Mouse (Mus musculus) limb, embryonic 12.5 days (tissue): Measurements from ENCODE around the gene Olfr370. TPM values are rescaled to one million over a fixed set of nuclear protein-coding genes. Genes with fewer than 3 reads are reported as not detected.
"Not testable (repeated sequence)": the region's sequence is repeated elsewhere in the genome, so short reads cannot be mapped to it uniquely, and the experiment has no call there.

ENCODE experiments used
- ATAC-seq: fragments of 200-750 bp; cut with Nextera tagmentation; 2 replicates; pipeline ENCODE4 v1.8.0; 2017; ENCODE audit warnings: low read depth, moderate TSS enrichment; ENCODE audit not compliant: insufficient number of reproducible peaks, insufficient read depth, low FRiP score, low TSS enrichment
- H3K27ac ChIP-seq: fragments of 300-500 bp; sonication (generic); 2 replicates; pipeline ENCODE4 v1.5.1; 2016; ENCODE audit warnings: mild to moderate bottlenecking, moderate library complexity
- H3K27me3 ChIP-seq: fragments of 300-500 bp; sonication (generic); 2 replicates; pipeline ENCODE4 v1.6.1; 2016; ENCODE audit warnings: mild to moderate bottlenecking, moderate library complexity
- H3K36me3 ChIP-seq: fragments of 300-500 bp; sonication (generic); 2 replicates; pipeline ENCODE4 v1.6.1; 2016; ENCODE audit warnings: mild to moderate bottlenecking, moderate library complexity
- H3K4me1 ChIP-seq: fragments of 300-500 bp; sonication (generic); replicated peaks from 2 replicates; pipeline ENCODE4 v1.6.1; 2016
- H3K4me2 ChIP-seq: fragments of 300-500 bp; sonication (generic); 2 replicates; pipeline ENCODE4 v1.6.1; 2016; ENCODE audit warnings: mild to moderate bottlenecking, moderate library complexity
- H3K4me3 ChIP-seq: fragments of 300-500 bp; sonication (generic); replicated peaks from 2 replicates; pipeline ENCODE4 v1.5.1; 2016; ENCODE audit warnings: mild to moderate bottlenecking
- H3K9ac ChIP-seq: fragments of 300-500 bp; sonication (generic); replicated peaks from 2 replicates; pipeline ENCODE4 v1.6.1; 2016; ENCODE audit warnings: mild to moderate bottlenecking, moderate library complexity
- H3K9me3 ChIP-seq: fragments of 300-500 bp; sonication (generic); 2 replicates; pipeline ENCODE4 v1.6.1; 2016; ENCODE audit warnings: mild to moderate bottlenecking, moderate library complexity
- WGBS: fragments of 180-500 bp; shearing (Covaris S2); methylation state at CpG from one replicate; pipeline ENCODE4 v1.1.7; 2016; 5-methylcytosine and 5-hydroxymethylcytosine counted together
- polyA plus RNA-seq: library from polyadenylated mRNA; unstranded; fragments of >200 nt; fragmentation: Nextera tagmentation; extraction: Ambion mirVana; gene quantifications from 2 replicates; pipeline ENCODE4 v1.2.1, GENCODE M21; 2016

Gene Olfr370
- polyA plus RNA-seq, 1 experiment from 2014 or later: not detected

GRCm38 (mm10) chr8:83568128-83568527 lies 32.5 kb downstream of the Olfr370 start:
- ATAC-seq: no peak

GRCm38 (mm10) chr8:83568755-83569154 lies 33.2 kb downstream of the Olfr370 start:
- Histone ChIP-seq H3K4me3 (no peak overlapping the region), H3K27ac (no peak overlapping the region), H3K4me1 (peaks cover 14% of the 10 kb centered on the region), H3K27me3 (no peaks in the 10 kb centered on the region), H3K4me2 (no peak overlapping the region), H3K9ac (no peak overlapping the region), H3K36me3 (peaks cover 43% of the 10 kb centered on the region), H3K9me3 (no peaks in the 10 kb centered on the region)
- no peak for ATAC-seq
- WGBS: 78% methylated on average over 5 of the region's 5 CpGs

More at GRCm38 (mm10) chr8:83568128-83568527, 32.5 kb downstream of the Olfr370 start:
- Histone ChIP-seq H3K4me2 (peak overlapping the region; percentile 93), H3K4me3 (no peak overlapping the region), H3K27ac (no peak overlapping the region), H3K9me3 (no peaks in the 10 kb centered on the region), H3K36me3 (peaks cover 37% of the 10 kb centered on the region), H3K4me1 (peaks cover 14% of the 10 kb centered on the region), H3K9ac (peak overlapping the region; percentile 77), H3K27me3 (no peaks in the 10 kb centered on the region)
- WGBS: 68% methylated on average over 5 of the region's 5 CpGs

- no peak overlapping the region for H3K4me2 ChIP-seq
- WGBS: 83% methylated on average over 4 of the region's 4 CpGs
- no peak overlapping the region for H3K9ac ChIP-seq
- no peak overlapping the region for H3K4me3 ChIP-seq
- H3K4me1 ChIP-seq: peaks cover 14% of the 10 kb centered on the region
- H3K9me3 ChIP-seq: no peaks in the 10 kb centered on the region
- no peak overlapping the region for H3K27ac ChIP-seq
- H3K36me3 ChIP-seq: peaks cover 47% of the 10 kb centered on the region
- no peaks in the 10 kb centered on the region for H3K27me3 ChIP-seq
- ATAC-seq: no peak
Observed at GRCm38 (mm10) chr8:83569165-83569564, 33.6 kb downstream of the Olfr370 start.

GRCm38 (mm10) chr8:83570272-83571000 lies 34.9 kb downstream of the Olfr370 start:
- Histone ChIP-seq H3K4me1 (peaks cover 22% of the 10 kb centered on the region), H3K9me3 (no peaks in the 10 kb centered on the region), H3K36me3 (peaks cover 55% of the 10 kb centered on the region), H3K9ac (no peak overlapping the region), H3K27me3 (no peaks in the 10 kb centered on the region), H3K27ac (no peak overlapping the region), H3K4me3 (no peak overlapping the region), H3K4me2 (no peak overlapping the region)
- 86% methylated on average over 15 of the region's 15 CpGs for WGBS
- ATAC-seq: no peak

GRCm38 (mm10) chr8:83571001-83571340 lies 35.4 kb downstream of the Olfr370 start:
- not testable (repeated sequence) for H3K4me2 ChIP-seq, ATAC-seq, H3K9me3 ChIP-seq, H3K27ac ChIP-seq, H3K4me3 ChIP-seq, H3K27me3 ChIP-seq, H3K9ac ChIP-seq
- WGBS: 92% methylated on average over 7 of the region's 7 CpGs
- Histone ChIP-seq H3K4me1 (peaks cover 27% of the 10 kb centered on the region), H3K36me3 (peaks cover 55% of the 10 kb centered on the region)

GRCm38 (mm10) chr8:83571791-83572190 lies 36.2 kb downstream of the Olfr370 start:
- no peaks in the 10 kb centered on the region for H3K27me3 ChIP-seq
- peaks cover 55% of the 10 kb centered on the region for H3K36me3 ChIP-seq
- no peak for ATAC-seq
- no peak overlapping the region for H3K4me3 ChIP-seq
- H3K27ac ChIP-seq: no peak overlapping the region
- peaks cover 35% of the 10 kb centered on the region for H3K4me1 ChIP-seq
- no peak overlapping the region for H3K9ac ChIP-seq
- 94% methylated on average over 10 of the region's 10 CpGs for WGBS
- H3K4me2 ChIP-seq: no peak overlapping the region
- H3K9me3 ChIP-seq: no peaks in the 10 kb centered on the region

- H3K4me3 ChIP-seq: no peak overlapping the region
- ATAC-seq: no peak
- H3K9ac ChIP-seq: no peak overlapping the region
- H3K4me2 ChIP-seq: no peak overlapping the region
- H3K27me3 ChIP-seq: no peaks in the 10 kb centered on the region
- no peak overlapping the region for H3K27ac ChIP-seq
- 93% methylated on average over 5 of the region's 5 CpGs for WGBS
- peaks cover 55% of the 10 kb centered on the region for H3K36me3 ChIP-seq
- no peaks in the 10 kb centered on the region for H3K9me3 ChIP-seq
- H3K4me1 ChIP-seq: peaks cover 38% of the 10 kb centered on the region
Observed at GRCm38 (mm10) chr8:83572246-83572812, 36.7 kb downstream of the Olfr370 start.

GRCm38 (mm10) chr8:83573140-83573875 lies 37.7 kb downstream of the Olfr370 start:
- ATAC-seq: no peak
- no peaks in the 10 kb centered on the region for H3K9me3 ChIP-seq
- no peak overlapping the region for H3K9ac ChIP-seq
- 84% methylated on average over 18 of the region's 18 CpGs for WGBS
- H3K4me3 ChIP-seq: no peak overlapping the region
- H3K36me3 ChIP-seq: peaks cover 56% of the 10 kb centered on the region
- no peaks in the 10 kb centered on the region for H3K27me3 ChIP-seq
- H3K27ac ChIP-seq: no peak overlapping the region
- H3K4me1 ChIP-seq: peaks cover 36% of the 10 kb centered on the region
- no peak overlapping the region for H3K4me2 ChIP-seq

- Histone ChIP-seq H3K36me3 (peaks cover 60% of the 10 kb centered on the region), H3K27me3 (no peaks in the 10 kb centered on the region), H3K4me1 (peaks cover 42% of the 10 kb centered on the region)
Observed at GRCm38 (mm10) chr8:83574631-83575315, 39.2 kb downstream of the Olfr370 start.

GRCm38 (mm10) chr8:83575561-83576515 lies 40.3 kb downstream of the Olfr370 start:
- H3K4me3 ChIP-seq: no peak overlapping the region
- peaks cover 42% of the 10 kb centered on the region for H3K4me1 ChIP-seq
- WGBS: 72% methylated on average over 17 of the region's 17 CpGs
- no peaks in the 10 kb centered on the region for H3K27me3 ChIP-seq
- H3K9me3 ChIP-seq: no peaks in the 10 kb centered on the region
- H3K9ac ChIP-seq: peak overlapping the region; percentile 28; the same call in 1 of the 2 replicates
- H3K36me3 ChIP-seq: peaks cover 58% of the 10 kb centered on the region
- ATAC-seq: no peak
- H3K4me2 ChIP-seq: peak overlapping the region; percentile 17; the same call in 1 of the 2 replicates
- peak overlapping the region; percentile 82 for H3K27ac ChIP-seq

More at GRCm38 (mm10) chr8:83574631-83575315, 39.2 kb downstream of the Olfr370 start:
- no peak for ATAC-seq
- no peak overlapping the region for H3K4me2 ChIP-seq
- H3K9ac ChIP-seq: no peak overlapping the region
- H3K4me3 ChIP-seq: no peak overlapping the region
- 82% methylated on average over 15 of the region's 15 CpGs for WGBS
- peak overlapping the region; percentile 82; the same call in 1 of the 2 replicates for H3K27ac ChIP-seq
- H3K9me3 ChIP-seq: no peaks in the 10 kb centered on the region
